Mouse (Mus musculus): ENCODE data around the gene Ppp2r3a. TPM values are rescaled to one million over a fixed set of nuclear protein-coding genes. Genes with fewer than 3 reads are reported as not detected.
A peak's percentile ranks its signal among the peaks of the same experiment; 100 is the strongest.

The Ppp2r3a gene
- total and polyA plus RNA-seq, 3 experiments, result 1.7 to 22.2 (median 21.5) TPM

DNA sequence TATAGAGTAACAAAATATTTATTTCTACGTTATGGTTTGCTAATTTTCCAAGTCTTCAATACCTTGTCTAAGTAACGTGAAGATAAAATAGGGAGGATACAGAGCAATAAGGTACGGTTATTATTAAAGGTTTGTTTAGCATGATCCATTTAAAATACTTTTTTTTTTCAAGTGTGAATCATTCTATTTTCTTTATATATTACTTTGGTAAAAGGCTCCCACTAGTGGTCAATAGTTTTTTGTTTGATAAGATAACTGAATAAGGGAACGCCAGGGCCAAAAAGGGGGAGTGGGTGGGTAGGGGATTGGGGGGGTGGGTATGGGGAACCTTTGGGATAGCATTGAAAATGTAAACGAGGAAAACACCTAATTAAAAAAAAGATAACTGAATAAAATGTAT lies 98.7 kb downstream of the Ppp2r3a start:
- DNase-seq, result no peak

DNA sequence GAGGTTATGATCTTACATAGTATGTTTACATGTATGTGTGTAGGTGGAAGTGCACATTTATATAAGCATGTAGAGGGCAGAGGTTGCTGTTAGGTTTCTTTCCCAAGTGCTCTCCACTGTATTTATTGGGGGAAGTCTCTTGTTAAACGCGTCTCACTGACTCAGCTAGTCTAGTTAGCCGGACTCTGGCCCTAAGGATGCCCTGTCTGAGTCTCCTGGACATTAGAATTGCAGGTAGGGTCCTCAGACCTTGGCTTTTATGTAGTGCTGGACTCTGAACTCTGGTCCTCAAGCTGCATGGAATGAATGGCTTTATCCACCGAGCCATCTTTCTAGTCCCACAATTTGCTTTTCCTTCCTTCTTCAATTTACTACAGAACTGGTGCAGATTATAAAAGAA lies 108.0 kb downstream of the Ppp2r3a start:
- DNase-seq, result no peak

DNA sequence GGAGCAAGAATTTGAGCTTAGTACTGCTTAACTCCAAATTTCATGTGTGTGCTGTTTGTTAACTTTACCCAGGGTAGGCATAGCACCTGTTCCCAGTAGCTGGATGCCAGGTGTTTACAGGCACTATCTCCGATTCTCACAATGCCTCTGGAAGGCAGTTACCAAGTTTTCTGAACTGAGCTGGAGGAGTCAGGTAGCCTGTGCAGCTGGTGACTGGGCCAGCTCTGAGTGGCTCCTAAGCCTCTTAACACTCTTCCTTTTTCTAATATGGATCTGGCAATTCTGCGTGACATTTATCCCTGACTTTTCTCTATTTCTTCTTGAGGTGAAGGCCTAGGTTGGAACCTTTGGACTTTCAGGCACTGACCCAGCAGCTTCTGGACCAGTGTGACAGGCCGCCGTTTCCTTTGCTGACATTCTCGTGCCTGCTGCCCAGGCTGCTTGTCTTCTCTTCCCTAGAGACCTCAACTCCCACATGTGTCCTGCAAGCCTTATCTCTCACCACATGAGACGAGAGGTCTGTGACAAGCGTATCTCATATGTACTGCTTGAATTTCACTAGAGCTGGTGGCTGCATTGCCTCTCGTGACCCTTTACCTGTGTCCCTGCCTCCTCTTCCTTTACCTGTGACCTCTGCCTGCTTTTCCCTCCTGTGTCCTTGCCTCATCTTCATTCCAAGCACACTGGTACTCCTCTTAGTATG lies 137.3 kb downstream of the Ppp2r3a start:
- DNase-seq, result no peak

DNA sequence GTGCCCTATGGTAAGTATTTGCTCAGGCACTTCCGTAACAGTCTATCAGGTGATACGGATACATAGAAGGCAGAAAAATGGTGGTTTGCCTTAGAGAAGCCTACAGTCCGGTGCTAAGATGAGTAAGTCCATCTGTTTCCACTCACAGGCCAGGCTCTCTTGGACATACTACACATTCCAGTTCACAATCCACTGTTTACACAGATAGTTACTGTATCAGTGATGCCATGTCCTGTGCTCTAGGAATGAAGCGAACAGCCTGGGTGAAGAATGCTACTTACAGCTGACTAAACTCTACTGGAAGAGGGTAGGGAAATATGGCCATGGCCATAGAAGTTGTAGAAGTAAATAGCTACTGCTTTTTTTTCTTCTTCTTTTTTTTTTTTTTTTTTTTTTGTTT lies 138.3 kb downstream of the Ppp2r3a start:
- DNase-seq, result no peak

DNA sequence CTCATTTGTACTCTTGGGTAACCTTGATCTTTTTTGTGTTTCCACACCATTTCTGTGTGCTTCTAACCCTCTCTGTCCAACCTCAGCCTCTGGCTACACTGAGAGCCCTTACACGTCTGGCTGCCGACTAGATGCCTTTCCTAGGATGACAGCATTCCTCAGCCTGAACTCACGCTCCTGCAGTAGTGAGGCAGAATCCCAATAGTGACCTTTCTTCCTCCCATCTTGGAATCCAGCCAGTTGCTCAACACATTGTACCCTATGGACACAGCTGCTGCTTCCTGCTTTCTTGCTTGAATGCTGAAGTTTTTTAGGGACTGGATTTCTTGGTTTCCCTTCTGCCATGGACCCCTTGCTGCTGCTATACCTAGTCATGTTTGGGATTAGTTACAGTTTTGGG lies 141.6 kb downstream of the Ppp2r3a start:
- DNase-seq, result peak; percentile 46

DNA sequence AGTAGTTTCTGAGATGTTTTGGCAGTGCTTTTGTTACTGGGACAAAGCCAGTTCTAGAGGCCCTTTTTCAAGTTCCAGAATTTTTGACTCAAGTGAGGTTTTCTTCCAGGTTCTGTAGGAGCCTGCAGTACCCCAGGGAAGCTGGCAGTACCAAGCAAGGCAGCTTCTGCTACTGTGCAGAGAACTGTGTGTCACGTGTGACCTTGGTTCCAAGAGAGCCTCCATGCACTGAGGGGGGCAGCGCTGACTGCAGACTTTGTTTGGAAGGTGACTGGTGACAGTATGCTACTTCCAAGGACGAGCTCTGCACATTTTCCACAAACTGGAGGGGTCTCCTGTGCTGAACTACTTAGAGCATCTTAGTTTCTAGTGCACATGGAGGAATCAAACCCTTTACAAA lies 144.2 kb downstream of the Ppp2r3a start:
- peak; percentile 70 for DNase-seq

DNA sequence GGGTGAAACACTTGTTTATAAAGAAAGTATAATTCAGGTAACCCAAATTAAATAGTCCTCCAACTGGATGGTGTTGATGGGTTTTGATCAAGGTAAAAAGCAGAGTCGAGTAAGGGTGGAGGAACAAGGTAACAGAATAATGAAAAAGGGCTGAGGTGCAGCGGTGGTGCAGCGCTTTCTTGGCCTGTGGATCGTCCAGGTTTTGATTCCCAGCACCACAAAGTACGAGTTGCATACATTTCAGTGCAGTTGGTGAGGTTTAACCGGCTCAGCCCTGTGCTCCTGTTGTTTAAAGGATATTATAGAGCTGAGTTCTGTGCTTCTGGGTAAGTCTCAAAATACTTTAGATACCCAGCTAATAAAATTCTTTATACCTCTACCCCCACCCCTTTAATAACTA lies 145.9 kb downstream of the Ppp2r3a start:
- no peak for DNase-seq

DNA sequence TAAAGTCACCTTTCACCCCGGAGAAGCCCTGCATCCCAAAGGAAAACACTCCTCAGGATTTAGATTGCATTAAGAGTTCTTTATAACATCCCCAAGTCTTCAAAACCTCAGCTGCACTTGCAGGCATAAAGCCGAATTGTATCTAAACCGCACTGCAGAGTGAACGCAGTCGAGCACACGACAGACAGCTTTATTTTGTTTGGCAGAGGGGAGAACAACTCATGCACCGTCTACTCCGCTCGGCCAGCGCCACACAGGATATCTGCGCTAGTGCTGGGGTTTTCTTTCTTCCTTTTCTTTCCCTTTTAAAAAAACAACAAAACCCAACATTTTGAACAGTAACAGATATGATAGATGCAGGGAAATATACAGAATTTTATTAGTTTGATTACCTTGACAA lies 146.7 kb downstream of the Ppp2r3a start:
- no peak for DNase-seq

DNA sequence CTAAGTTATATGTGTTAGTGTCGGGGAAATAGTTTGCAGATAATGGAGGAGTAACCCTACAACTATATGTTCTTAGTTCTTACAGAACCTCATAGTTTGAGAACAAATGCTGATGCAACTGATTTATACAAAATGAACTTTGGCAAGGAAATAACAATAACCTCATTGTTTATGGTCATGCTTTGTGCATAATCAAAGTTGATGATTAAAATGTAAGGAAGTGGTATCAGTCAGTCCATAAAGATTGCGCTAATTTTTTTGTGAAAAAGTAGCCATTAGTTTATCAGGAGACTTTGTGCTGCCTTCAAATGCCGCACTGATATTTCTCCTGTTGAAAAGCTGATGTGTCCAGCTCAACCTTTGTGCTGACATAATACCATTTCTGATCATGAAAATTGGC lies 149.3 kb downstream of the Ppp2r3a start:
- no peak for DNase-seq

DNA sequence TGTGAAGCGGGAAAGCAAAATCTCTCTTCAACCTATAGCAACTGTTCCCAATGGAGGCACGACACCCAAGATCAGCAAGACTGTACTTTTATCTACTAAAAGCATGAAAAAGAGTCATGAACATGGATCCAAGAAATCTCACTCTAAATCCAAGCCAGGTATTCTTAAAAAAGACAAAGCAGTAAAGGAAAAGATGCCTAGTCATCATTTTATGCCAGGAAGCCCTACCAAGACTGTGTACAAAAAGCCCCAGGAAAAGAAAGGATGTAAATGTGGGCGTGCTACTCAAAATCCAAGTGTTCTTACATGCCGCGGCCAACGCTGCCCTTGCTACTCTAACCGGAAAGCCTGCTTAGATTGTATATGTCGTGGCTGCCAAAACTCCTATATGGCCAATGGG lies 150.0 kb downstream of the Ppp2r3a start:
- DNase-seq, result no peak

DNA sequence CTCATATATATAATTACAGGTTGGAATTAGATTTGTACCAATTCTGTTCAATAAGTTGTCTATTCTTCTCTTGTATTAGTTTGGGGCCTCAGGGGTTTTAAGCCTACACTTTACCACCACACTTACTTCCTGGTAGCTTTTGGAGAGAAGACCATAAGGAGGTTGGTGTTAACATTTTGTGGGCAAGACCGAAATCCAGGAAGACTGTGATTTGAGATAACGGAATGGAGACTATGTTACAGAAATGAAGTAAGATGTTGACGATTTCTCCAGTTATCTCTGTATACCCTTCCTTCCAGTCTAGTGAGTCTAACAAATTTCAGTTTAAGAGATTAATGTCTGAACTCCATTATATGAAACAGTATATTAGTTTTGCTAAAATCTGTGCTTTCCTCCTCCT lies 151.4 kb downstream of the Ppp2r3a start:
- DNase-seq, result no peak

DNA sequence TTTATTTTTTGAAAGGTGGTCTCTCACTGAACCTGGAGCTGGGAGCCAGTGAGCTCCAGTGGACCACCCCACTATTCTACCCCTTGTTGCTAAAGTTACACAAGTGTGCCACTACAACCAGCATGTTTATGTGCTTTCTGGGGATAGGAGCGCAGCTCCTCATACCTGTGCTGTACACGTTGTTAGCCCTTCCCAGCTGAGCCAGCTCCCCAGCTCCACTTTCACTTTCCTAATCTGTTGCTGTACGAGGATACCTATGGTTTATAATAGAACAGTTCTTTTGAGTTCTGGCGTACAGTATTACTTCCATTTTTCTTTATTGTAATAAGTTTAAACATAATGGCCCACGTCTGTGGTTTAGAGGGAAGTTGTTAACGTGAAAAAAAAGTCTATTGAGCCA lies 152.2 kb downstream of the Ppp2r3a start:
- no peak for DNase-seq

DNA sequence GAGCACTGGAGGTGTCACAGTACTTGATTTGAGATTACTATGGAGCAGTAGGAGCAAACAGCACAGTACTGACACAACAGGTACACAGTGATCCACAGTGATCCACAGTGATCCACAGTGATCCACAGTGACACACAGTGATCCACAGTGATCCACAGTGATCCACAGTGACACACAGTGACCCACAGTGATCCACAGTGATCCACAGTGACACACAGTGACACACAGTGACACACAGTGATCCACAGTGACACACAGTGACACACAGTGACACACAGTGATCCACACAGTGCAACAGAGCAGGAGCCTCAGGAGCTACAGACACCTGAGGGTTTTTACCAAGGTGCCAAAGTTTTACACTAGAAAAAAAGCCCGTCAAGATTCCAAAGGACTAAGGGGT lies 154.1 kb downstream of the Ppp2r3a start:
- DNase-seq, result no peak

DNA sequence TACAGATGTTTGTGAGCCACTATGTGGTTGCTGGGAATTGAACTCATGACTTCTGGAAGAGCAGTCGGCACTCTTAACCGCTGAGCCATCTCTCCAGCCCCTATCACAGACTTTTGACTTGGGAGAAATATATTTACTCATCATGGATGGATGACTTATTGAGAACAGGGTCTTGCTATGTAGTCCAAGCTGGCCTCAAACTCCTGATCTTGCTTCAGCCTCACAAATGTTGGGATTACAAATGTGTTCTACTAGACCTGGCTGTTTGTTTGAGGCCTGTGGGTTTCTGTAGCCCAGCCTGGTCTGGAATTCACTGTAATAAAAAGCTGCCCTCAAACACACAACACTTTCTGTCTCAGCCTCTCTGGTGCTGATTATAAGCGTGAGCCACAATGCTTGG lies 155.1 kb downstream of the Ppp2r3a start:
- DNase-seq, result no peak

DNA sequence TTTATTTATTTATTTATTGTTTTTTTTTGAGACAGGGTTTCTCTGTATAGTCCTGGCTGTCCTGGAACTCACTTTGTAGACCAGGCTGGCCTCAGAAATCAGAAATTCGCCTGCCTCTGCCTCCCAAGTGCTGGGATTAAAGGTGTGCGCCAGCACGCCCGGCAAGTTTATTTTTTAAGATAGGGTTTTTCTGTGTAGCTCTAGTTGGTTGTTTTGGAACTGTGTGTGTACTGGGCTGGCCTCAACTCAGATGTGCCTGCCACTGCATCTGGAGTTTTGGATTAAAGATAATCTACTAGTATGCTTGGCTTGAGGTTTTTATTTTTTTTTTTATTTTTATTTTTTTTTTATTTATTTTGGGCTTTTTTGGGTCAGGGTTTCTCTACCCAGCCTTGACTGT lies 156.2 kb downstream of the Ppp2r3a start:
- no peak for DNase-seq

DNA sequence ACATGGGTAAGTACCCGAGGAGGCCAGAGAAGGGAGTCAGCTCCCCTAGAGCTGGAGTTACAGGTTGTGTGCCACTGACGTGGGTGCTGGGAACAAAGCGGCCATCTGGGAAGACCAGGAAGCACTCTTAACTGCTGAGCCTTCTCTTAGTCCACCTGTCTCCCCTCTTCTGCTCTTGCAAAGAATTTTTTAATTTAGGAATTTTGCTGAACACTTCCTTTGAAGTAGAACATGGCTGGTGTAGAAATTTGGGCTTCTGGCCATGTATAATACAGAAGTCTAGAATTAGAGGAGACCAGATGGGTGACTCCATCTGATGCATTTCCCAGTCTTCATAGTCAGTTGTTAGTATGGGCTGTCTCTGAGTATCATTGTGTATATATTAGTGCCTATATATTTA lies 167.9 kb downstream of the Ppp2r3a start:
- no peak for DNase-seq

DNA sequence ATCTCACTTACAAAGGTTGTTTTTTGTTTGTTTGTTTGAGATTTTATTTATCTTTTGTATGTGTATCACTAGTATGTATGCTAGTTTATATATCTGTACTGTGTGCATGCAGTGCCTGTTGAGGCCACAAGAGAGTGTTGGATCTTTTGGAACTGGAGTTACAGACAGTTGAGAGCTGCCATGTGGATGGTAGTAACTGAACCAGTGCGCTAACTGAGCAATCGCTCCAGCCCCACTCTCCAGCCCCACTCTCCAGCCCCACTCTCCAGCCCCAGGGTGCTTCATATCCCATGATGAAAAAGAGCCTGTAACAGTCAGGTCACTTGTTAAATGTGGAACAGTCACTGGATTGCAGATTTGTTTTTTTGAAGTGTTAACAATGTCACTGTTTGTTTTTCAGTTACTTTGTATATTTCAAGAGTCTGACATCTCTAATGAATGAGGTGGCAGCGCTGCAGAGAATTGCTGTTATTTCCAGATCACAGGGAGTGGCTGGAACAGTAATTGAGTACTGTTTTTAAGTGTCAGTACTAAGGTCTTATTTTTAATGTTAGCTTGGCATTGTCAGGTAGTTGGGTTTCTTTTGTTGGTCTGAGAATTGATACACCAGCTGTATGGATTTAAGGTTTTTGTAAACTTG lies 171.4 kb downstream of the Ppp2r3a start:
- DNase-seq, result no peak

DNA sequence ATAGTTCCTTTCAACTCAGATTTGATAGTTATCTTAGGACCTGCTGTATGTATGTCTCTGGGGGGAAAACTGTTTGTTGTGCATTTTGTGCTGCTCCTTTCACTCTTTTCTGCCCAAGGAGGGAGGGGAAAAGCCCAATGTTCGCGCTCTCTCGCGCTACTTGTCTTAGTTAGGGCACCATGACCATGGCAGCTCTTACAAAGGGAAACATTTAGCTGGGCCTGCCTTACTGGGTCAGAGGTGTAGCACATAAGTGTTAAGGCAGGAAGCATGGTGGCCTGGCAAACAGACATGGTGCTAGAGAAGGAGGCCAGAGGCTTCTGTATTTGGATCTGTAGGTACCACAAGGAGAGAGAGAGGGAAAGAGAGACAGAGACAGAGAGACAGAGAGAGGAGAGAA lies 173.0 kb downstream of the Ppp2r3a start:
- DNase-seq, result peak; percentile 33

DNA sequence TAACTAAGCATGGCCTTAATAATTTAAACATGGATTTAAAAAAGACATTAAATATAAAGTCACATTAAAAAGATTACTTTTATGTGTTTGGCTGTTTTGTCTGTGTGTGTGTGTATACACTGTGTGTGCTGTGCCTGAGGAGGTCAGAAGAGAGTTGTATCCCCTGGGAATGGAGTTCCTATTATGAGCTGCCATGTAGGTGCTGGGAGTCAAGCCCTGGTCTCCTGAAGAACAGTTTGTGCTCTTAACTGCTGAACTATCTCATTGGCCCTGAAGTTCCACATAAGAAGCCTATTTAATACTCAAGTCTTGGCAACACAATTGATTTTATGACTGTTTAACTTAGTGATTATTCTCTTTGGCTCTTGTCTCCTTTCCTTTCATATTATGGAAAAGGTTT lies 174.1 kb downstream of the Ppp2r3a start:
- no peak for DNase-seq

DNA sequence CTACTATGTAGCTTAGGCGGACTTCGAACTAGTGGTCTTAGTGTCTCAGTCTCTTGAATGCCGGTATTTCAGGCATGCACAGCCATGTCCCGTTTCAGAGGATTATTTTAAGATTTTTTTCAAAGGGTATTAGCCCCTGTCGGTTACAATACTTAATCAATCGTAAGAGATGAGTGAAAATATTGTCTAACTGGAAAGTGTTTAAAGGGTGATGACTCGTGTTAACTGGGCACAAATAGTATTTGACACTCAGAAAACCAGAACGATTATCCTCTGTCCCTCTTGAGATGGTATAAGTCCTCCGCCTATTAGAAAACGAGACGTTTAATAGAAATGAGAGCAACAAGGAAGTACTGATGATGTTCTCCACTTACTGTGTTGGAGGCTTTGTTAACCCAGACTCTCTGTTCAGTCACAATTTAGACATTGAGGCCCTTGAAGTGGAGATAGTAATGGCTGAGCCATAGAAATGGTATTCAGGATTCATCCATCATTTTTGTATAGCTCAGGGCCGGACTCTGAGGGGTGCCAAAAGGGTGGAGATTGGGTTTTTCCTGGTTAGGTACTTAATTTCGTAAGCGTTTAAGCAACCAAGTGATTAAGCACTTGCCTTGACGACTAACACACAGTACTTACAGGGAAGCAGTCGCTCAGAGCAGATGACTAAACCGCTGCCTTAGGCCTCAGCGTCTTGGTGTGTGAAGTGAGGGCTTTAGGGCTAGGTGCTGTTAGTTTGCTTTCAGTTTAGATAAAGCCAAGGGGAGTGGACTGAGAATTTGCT lies 175.3 kb downstream of the Ppp2r3a start:
- peak; percentile 86 for DNase-seq

DNA sequence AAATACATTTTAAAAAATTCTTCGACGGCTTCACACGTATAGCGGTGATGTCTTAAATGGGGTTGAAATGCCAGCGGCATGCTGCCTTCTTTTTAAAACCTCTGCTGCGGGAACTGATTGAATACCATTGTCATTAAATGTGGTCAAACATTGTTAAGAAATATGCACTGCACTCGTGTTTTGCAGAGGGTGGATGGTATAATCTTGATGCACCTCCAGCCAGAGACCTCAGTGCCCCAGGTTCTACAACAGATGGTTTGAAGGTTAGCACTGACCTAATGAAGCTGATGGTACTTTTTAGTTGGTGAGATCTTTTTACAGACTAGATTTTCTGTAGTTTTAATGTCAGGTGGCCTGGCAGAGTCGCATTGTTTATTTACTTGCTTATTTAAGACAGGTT lies 175.9 kb downstream of the Ppp2r3a start:
- peak; percentile 22 for DNase-seq

DNA sequence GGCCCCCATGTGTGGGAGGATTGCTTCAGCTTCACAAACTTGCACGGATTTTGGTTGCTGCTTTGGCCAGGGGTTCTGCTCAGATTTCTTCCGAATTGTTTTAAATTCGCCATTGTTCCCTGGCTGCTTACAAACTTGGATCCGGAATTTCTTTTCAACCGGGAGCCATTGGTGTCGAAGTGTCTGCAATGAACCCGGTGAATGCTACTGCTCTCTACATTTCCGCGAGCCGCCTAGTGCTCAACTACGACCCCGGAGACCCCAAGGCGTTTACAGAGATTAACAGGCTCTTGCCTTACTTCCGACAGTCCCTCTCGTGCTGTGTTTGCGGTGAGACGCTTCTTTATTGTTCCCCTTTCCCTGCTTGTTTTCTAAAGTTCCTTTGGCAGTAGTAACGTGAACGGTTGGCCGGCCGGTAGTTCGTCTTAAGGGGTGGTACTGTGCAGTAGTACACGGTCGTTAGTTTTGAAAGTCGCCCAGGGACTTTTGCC lies 176.5 kb downstream of the Ppp2r3a start:
- peak; percentile 46 for DNase-seq

DNA sequence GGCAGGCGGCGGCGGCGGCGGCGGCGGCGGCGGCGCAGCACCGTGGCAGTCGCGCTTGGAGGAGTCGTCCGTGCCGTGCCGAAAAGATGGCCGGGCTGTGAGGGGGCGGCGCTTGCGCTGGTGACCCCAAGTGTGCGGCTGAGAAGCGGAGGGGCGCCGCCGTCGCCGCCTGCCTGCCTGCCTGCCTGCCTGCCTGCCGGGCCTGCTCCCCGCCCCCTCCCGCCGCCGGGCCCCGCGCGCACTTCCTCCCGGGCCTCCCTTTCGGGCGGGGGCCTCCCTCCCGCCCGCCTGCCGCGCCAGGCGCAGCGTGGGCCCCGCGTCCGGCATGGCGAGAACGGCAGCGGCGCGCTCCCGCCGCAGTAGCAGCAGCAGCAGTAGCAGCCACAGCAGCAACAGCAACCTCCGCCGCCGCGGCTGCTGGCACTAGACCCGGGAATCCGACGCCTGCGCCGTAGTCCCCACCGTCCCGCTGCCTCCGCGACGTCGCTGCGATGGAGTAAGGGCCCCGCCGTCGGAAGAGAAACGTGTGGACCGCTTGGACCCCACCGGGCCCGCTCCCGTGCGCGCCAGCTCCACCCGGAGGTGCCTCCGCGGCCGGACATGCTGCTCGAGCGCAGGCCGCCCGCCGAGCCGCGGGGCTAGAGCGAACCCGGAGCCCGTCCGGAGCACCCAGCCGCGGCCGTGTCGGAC lies 177.1 kb downstream of the Ppp2r3a start:
- DNase-seq, result peak; percentile 94
